Mouse (Mus musculus): Measurements from ENCODE around the gene Olig2. TPM values are rescaled to one million over a fixed set of nuclear protein-coding genes. Genes with fewer than 3 reads are reported as not detected.

Olig2 gene
- total and polyA plus RNA-seq, 2 experiments from 2014 or later: 14.7 to 32.8 TPM

DNA sequence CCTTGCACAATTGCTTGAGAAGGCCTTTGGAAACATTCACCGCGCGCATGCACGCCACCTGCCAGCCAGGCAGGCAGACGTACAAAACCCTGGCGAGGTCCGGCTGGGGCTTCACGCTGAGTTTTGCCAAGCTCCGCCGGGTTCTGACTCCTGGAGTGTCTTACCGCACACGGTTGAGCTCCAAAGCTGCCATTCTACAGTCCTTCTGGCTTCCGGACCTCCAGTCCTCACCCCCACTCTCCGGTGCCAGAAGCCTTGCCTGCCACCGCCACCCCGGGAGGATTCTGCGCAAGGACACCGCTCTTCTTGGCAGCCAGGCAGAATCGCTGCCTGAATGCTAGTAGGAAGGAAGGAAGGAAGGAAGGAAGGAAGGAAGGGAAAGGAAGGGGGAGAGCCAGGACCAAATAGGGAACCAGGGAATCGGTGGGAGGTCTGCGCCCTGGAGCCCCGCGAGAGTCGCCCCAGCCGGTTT, 3.0 kb upstream of the Olig2 start:
- no peaks in the 10 kb centered on the region; the same call in 1 of the 2 replicates for H3K4me1 ChIP-seq (ENCODE audit: insufficient read depth)
- H3K36me3 ChIP-seq (ENCODE audit: insufficient read depth): no peaks in the 10 kb centered on the region
- peak overlapping the region; percentile 18 for H3K4me3 ChIP-seq (ENCODE audit: low read depth, low read length)
- no peak; the same call in 1 of the 2 replicates for TF ChIP-seq CTCF (IDR thresholded peaks at IDR 0.05; ENCODE audit: low read depth)
- DNase-seq (peak; percentile 62), ATAC-seq (no peak; the same call in 1 of the 2 replicates)
- H3K27me3 ChIP-seq (ENCODE audit: insufficient read depth, low read length): peaks cover 53% of the 10 kb centered on the region
- H3K4me2 ChIP-seq (ENCODE audit: low read depth): peak overlapping the region; percentile 39
- 4% methylated on average over 25 of the region's 25 CpGs for WGBS
- no peaks in the 10 kb centered on the region for H3K9me3 ChIP-seq (ENCODE audit: low read length)
- H3K27ac ChIP-seq (ENCODE audit: low read depth, low read length): peak overlapping the region; percentile 50
- H3K9ac ChIP-seq: no peak overlapping the region

DNA sequence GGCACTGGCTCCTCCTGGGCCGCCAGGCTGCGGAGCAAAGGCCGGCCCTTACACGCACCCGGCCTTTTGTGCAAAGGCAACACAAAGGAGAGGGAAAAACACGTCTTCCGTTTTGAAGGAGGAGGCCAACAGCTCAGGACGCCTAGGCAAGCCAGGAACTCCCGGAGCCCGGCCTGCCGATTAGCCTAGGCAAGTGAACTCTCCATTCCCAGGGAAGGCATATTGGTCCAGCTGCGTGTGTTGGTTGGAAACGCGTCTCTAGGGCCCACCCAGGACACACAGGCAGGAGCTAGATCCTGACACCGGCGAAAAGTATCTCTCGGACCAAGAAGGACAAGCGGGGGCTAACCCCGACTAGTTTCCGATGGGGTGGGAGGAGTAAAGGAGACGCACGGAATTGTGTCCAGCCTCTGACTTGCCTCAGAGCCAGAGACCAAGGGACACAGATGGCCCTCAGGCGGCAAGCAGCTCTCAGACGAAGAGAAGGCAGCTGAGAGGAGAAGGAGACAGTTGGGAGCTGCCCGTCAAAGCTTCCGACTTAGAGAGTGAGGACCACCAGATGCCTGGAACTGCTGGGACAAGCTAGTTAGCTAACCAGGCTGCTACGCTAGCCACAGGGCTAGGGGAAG, 2.5 kb upstream of the Olig2 start:
- Histone ChIP-seq H3K27ac (ENCODE audit: low read depth, low read length) (peak overlapping the region; percentile 24; the same call in 1 of the 2 replicates), H3K27me3 (ENCODE audit: insufficient read depth, low read length) (peaks cover 57% of the 10 kb centered on the region), H3K9ac (0 out of 2 replicates have a peak overlapping the region, but pooled peaks have one; percentile 25), H3K4me3 (ENCODE audit: low read depth, low read length) (peak overlapping the region; percentile 18), H3K36me3 (ENCODE audit: insufficient read depth) (no peaks in the 10 kb centered on the region), H3K4me2 (ENCODE audit: low read depth) (peak overlapping the region; percentile 39), H3K4me1 (ENCODE audit: insufficient read depth) (no peaks in the 10 kb centered on the region; the same call in 1 of the 2 replicates), H3K9me3 (ENCODE audit: low read length) (no peaks in the 10 kb centered on the region)
- 2% methylated on average over 27 of the region's 27 CpGs for WGBS
- TF ChIP-seq CTCF (IDR thresholded peaks at IDR 0.05; ENCODE audit: low read depth): no peak
- ATAC-seq (peak; percentile 47), DNase-seq (peak; percentile 65)

DNA sequence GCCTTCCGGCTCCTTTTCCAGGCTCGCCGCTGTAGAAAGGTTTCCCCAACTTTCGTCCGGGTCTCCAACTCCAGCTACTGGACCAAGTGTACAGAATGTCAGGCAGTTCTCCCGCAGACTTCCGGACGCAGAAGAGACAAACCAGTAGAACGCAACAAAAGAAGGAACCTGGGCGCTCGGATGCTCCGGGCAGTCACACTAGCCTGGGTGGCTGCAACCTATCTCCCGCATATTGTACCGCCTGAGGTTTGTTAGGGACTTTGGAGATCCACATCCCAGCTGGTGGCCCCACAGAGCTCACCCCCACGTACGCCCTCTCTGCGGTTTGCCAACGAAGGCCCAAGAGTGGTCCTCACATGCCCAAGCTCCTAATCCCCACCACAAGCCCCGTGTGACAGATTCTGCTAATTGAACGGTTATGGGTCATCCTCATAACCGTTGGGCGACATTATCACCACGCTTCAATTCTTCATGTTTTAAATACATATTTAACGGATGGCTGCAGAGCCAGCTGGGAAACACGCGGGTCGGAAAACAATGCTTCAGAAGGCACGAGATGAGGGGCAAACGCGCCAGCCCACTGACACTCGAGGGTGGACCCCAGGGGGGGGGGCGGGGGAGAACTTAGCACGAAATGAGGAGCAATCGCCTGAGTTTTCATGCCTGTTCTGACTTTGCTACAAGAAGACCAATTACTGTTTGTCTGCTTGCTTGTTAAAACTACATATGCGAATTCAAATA, 1.8 kb upstream of the Olig2 start:
- no peaks in the 10 kb centered on the region for H3K9me3 ChIP-seq (ENCODE audit: low read length)
- peak overlapping the region; percentile 18 for H3K4me3 ChIP-seq (ENCODE audit: low read depth, low read length)
- no peaks in the 10 kb centered on the region; the same call in 1 of the 2 replicates for H3K4me1 ChIP-seq (ENCODE audit: insufficient read depth)
- H3K9ac ChIP-seq: 0 out of 2 replicates have a peak overlapping the region, but pooled peaks have one; percentile 25
- TF ChIP-seq CTCF (IDR thresholded peaks at IDR 0.05; ENCODE audit: low read depth): no peak
- peak overlapping the region; percentile 24; the same call in 1 of the 2 replicates for H3K27ac ChIP-seq (ENCODE audit: low read depth, low read length)
- 5% methylated on average over 35 of the region's 35 CpGs for WGBS
- peak overlapping the region; percentile 39; the same call in 1 of the 2 replicates for H3K4me2 ChIP-seq (ENCODE audit: low read depth)
- ATAC-seq (no peak), DNase-seq (peak; percentile 36)
- no peaks in the 10 kb centered on the region for H3K36me3 ChIP-seq (ENCODE audit: insufficient read depth)
- peaks cover 55% of the 10 kb centered on the region for H3K27me3 ChIP-seq (ENCODE audit: insufficient read depth, low read length)

DNA sequence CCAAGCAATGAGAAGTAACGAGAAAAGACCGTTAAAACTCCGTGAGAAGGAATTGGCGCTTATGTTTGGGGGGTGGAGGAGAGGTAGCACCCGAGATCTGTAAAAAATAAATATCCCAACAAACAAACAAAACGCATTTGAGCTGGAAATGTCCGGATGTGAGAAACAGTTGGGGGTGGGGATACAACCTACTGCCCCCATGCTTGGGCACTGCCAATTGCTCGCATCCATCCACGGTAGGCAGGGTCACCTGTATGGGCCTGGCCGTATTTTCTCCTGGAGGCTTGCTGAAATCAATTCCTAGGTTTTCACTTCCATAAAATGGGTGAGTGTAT, 1.2 kb upstream of the Olig2 start:
- Histone ChIP-seq H3K9ac (no peak overlapping the region; the same call in 1 of the 2 replicates), H3K4me2 (ENCODE audit: low read depth) (no peak overlapping the region), H3K36me3 (ENCODE audit: insufficient read depth) (no peaks in the 10 kb centered on the region), H3K9me3 (ENCODE audit: low read length) (no peaks in the 10 kb centered on the region), H3K4me1 (ENCODE audit: insufficient read depth) (no peaks in the 10 kb centered on the region; the same call in 1 of the 2 replicates), H3K4me3 (ENCODE audit: low read depth, low read length) (no peak overlapping the region), H3K27ac (ENCODE audit: low read depth, low read length) (no peak overlapping the region), H3K27me3 (ENCODE audit: insufficient read depth, low read length) (peaks cover 52% of the 10 kb centered on the region)
- WGBS: 10% methylated on average over 10 of the region's 10 CpGs
- DNase-seq (no peak), ATAC-seq (no peak)
- no peak for TF ChIP-seq CTCF (IDR thresholded peaks at IDR 0.05; ENCODE audit: low read depth)

DNA sequence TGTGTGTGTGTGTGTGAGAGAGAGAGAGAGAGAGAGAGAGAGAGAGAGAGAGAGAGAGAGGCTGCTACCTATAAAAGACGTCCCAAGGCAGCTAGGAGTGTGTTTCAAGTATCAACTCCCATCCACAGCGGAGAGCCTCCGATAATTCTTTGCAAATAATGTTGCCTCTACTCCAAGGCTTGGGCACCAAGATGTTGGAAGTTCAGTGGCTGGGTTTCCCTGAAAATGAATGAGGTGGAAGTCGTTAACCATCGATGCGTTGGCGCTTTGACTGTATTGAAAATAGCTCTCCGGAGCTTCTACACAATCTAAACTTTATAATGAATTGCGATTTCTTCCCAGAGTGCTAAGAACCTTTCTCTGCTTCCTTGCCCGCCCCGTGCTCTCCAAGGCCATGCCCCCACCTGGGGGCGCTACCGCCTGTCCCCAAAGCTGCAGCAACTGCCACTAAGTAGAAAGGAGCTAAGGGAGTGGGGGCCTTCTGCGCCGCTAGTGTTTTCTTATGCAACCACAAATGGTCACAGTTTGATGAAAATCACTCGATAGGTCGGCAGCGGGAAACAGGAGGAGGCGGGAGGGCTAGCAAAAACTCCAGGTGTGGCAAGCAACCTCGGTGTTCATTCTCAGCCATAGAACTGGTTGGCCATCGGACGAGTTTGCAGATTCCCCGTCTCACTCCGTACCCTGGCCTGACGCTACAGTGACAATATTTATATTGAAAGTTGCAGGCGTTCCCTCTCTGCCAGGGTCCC, 600 bp upstream of the Olig2 start:
- Histone ChIP-seq H3K27me3 (ENCODE audit: insufficient read depth, low read length) (peaks cover 52% of the 10 kb centered on the region), H3K4me2 (ENCODE audit: low read depth) (peak overlapping the region; percentile 49), H3K36me3 (ENCODE audit: insufficient read depth) (no peaks in the 10 kb centered on the region), H3K4me1 (ENCODE audit: insufficient read depth) (no peaks in the 10 kb centered on the region; the same call in 1 of the 2 replicates), H3K9ac (no peak overlapping the region), H3K27ac (ENCODE audit: low read depth, low read length) (peak overlapping the region; percentile 1; the same call in 1 of the 2 replicates), H3K9me3 (ENCODE audit: low read length) (no peaks in the 10 kb centered on the region), H3K4me3 (ENCODE audit: low read depth, low read length) (peak overlapping the region; percentile 31)
- 1% methylated on average over 26 of the region's 26 CpGs for WGBS
- peak; percentile 45; the same call in 1 of the 2 replicates for TF ChIP-seq CTCF (IDR thresholded peaks at IDR 0.05; ENCODE audit: low read depth)
- DNase-seq (peak; percentile 66), ATAC-seq (no peak)

DNA sequence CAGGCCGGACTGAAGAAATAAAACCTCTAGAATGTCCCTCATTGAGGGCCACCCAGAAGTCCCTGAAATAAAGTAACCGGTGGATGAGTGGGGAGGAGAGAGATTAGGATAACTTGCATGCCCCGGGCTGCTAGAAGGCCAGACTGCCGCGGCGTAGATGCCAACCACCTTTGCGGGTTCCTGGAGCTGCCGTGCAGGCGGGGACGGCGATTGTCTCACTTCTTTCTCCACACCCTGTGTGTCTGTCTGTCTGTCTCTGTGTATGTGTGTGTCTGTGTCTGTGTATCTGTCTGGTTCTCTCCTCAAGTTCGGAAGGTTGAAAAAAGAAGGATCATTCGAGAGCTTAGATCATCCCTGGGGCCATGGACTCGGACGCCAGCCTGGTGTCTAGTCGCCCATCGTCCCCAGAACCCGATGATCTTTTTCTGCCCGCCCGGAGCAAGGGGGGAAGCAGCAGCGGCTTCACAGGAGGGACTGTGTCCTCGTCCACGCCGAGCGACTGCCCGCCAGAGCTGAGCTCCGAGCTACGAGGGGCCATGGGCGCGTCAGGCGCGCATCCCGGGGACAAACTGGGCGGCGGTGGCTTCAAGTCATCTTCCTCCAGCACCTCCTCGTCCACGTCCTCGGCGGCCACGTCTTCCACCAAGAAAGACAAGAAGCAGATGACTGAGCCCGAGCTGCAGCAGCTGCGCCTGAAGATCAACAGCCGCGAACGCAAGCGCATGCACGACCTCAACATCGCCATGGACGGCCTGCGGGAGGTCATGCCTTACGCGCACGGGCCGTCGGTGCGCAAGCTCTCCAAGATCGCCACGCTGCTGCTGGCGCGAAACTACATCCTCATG, 1.0 kb downstream of the Olig2 start:
- Histone ChIP-seq H3K36me3 (ENCODE audit: insufficient read depth) (no peaks in the 10 kb centered on the region), H3K4me2 (ENCODE audit: low read depth) (peak overlapping the region; percentile 49), H3K27ac (ENCODE audit: low read depth, low read length) (peak overlapping the region; percentile 52; the same call in 1 of the 2 replicates), H3K4me3 (ENCODE audit: low read depth, low read length) (peak overlapping the region; percentile 31), H3K9me3 (ENCODE audit: low read length) (no peaks in the 10 kb centered on the region), H3K27me3 (ENCODE audit: insufficient read depth, low read length) (peaks cover 52% of the 10 kb centered on the region), H3K9ac (peak overlapping the region; percentile 40), H3K4me1 (ENCODE audit: insufficient read depth) (no peaks in the 10 kb centered on the region; the same call in 1 of the 2 replicates)
- ATAC-seq (no peak), DNase-seq (peak; percentile 38)
- 2% methylated on average over 60 of the region's 60 CpGs for WGBS
- no peak for TF ChIP-seq CTCF (IDR thresholded peaks at IDR 0.05; ENCODE audit: low read depth)

Data from forebrain, postnatal 0 days (tissue).